Mouse (Mus musculus) E14TG2a.4 (cell line): ENCODE results near the gene Gm49337.

Source experiments
- CTCF ChIP-seq: conservative IDR thresholded peaks from 2 replicates; pipeline ENCODE4 v1.5.1; 2014; ENCODE audit warnings: low read length
- NANOG ChIP-seq: IDR thresholded peaks from 2 replicates; pipeline ENCODE4 v1.6.1; 2014; ENCODE audit warnings: borderline replicate concordance, low read length, mixed read lengths
- POU5F1 ChIP-seq: IDR thresholded peaks from 2 replicates; pipeline ENCODE4 v1.6.1; 2014; ENCODE audit warnings: low read length, borderline replicate concordance

DNA sequence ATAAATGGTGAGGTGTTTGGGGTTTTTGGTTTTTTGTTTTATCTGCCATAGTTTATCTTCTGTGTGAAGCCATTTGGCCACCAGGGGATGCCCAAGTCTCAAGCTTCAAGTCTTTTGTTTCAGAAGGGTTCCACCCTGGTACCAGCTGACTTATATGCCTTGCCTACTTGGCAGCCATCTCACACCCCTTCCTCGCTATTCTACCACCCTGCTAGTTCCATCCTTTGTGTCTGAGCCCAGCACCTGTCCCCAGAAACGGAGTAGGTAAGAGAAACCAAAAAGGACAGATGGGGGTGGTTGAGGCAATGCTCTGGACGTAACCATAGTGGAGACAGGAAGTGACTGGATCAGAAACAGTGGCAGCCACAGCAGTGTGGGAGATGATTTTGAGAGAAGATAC is 13.3 kb upstream of the Gm49337 start:
- peak; percentile 50 for TF ChIP-seq CTCF
- no peak for TF ChIP-seq POU5F1
- no peak for TF ChIP-seq NANOG
